Mouse (Mus musculus) small intestine, adult 2 months (tissue): ENCODE data around the gene Rapgef3.

Experiments
- CTCF ChIP-seq: fragments of 200-500 bp; IDR thresholded peaks from 2 replicates; pipeline ENCODE4 v1.5.1; 2012; ENCODE audit warnings: low read depth, mild to moderate bottlenecking, control low read depth, inconsistent platforms, low read length, moderate library complexity, mixed read lengths; ENCODE audit not compliant: insufficient replicate concordance, insufficient read length; ENCODE audit errors: extremely low read depth
- POLR2A ChIP-seq: fragments of 200-500 bp; IDR thresholded peaks from 2 replicates; pipeline ENCODE4 v1.6.1; 2012; ENCODE audit warnings: low read depth, mild to moderate bottlenecking, control low read depth, inconsistent platforms, low read length, moderate library complexity

- TF ChIP-seq CTCF (no peak), POLR2A (no peak)
These were observed 2.5 kb downstream of the Rapgef3 start for GRCm38 (mm10) chr15:97765090-97765794.
